Mouse (Mus musculus) left cerebral cortex, adult 2 months (tissue): Measurements from ENCODE around the gene Prmt7. TPM values are rescaled to one million over a fixed set of nuclear protein-coding genes. Genes with fewer than 3 reads are reported as not detected.
"Not testable (repeated sequence)": the region's sequence is repeated elsewhere in the genome, so short reads cannot be mapped to it uniquely, and the experiment has no call there.

ENCODE experiments used
- DNase-seq, 2 experiments: peaks; one replicate each; pipeline ENCODE4 v3.0.0; 2021 to 2022; ENCODE audit warnings: low spot score in 2 of 2, mixed read lengths in 1 of 2; ENCODE audit errors: extremely low spot score in 1 of 2
- H3K27ac ChIP-seq: fragments of 200-600 bp; 2 replicates; pipeline ENCODE4 v1.8.1; 2022
- H3K4me3 ChIP-seq: fragments of 200-600 bp; 2 replicates; pipeline ENCODE4 v1.8.1; 2022
- CTCF ChIP-seq: fragments of 200-600 bp; IDR thresholded peaks from 2 replicates; pipeline ENCODE4 v1.8.1; 2022; ENCODE audit warnings: antibody characterized with exemption, mild to moderate bottlenecking, moderate library complexity
- intact Hi-C: fragments of 180-260 bp; cut with DNase I; formaldehyde crosslinking; loops from one replicate; pipeline ENCODE4 v1.15.1; 2025
- total RNA-seq, 2 experiments: library from RNA; stranded (reverse); gene quantifications; 2 replicates each; pipeline ENCODE4 v1.2.3; 2021

The Prmt7 gene
- total RNA-seq, 2 experiments from 2014 or later, result 36.5 to 39.4 TPM

DNA sequence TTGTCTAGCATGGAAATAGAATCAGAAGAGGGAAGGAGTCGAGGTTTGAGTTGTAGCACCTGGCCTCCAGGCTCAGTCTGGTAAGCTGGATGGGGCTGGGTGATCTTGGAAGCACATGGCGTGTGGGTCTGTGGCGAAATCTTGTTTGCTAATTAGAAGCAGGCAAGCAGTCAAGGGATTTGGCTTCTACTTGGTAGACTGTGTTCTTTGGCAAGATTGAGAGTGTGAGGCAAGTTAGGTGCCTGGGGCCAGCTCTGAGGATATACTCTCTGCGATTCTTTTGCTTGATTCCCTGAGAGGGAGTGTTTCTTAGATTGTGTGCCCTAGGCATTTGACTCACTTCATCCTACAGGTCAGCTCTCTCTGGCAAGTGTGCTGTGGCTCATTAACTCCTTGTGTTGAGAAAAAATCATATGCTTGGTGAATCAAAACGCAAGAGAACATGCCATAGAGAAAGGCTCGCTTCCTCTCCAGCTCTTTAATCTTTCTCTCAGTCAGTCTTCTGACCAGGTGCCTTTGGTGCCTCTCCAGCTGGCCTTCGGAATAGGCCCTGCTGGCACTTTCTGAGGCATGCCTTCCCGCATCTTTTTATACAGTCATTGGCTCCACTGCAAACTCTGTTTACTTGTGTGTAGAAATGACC lies 25.0 kb upstream of the Prmt7 start:
- Histone ChIP-seq H3K4me3 (no peak overlapping the region), H3K27ac (no peak overlapping the region)
- no peak for DNase-seq
- TF ChIP-seq CTCF, result no peak
- intact Hi-C loops, result no loop called here

DNA sequence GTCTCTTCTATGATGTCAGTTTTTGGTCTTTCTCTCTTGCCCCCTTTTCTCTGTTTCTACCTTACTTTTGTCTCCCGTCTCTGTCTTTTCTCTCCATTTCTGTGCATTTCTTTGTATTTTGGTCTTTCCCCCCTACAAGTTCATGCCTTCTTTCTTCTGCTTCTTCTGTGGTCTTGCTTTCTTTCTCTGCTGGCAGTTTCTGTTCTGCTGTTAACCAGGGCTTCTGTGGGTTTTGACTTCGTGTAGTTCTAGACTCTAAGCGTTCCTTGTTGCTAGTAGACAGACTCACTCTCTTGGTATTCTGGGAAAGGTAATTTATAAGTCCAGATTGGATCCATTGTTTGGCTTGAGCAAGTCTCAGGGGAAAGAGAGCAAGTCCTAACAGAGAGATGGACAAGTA lies 24.3 kb upstream of the Prmt7 start:
- TF ChIP-seq CTCF, result no peak
- Histone ChIP-seq H3K4me3 (no peak overlapping the region), H3K27ac (no peak overlapping the region)
- intact Hi-C loops, result no loop called here
- DNase-seq, result no peak

DNA sequence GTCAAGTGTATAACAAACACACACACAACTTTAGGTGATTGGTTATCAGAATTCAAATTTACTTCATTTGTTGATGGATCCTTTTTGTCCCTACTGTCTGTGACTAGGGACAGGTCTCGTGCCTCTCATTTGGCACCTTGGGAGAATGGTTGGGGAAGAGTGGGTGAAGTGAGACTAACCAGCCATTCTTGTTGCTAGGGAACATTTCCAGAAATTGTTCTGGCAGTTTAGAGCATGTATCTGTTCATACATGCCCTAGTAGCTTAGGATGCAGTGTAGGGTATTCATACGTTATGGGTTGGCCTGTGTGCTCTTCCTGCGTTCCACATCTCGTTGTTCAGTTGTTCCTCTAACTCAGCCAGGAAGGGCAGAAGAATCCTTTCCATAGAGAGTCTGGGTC lies 21.6 kb upstream of the Prmt7 start:
- H3K27ac ChIP-seq, result no peak overlapping the region
- intact Hi-C loops, result no loop called here
- no peak overlapping the region for H3K4me3 ChIP-seq
- TF ChIP-seq CTCF, result no peak
- DNase-seq, result no peak

DNA sequence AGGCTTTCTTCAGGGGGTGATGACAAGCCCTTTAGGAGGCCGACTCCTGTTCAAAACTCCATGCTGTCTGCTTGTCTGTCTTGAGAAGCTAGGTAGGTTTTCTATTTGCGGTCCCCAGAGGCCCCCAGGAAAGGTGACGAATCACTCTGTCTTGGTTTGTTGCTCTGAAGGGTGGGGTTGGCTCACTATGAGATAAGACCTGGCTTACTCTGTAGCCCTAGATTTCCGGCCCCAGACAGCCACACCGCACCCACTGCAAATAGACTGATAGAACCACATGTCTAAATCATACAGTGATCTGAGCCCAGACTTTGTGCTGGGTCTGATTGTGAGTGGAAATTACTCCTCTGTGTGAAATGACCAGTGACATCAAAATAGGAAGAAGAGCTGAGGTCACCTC lies 19.1 kb upstream of the Prmt7 start:
- intact Hi-C loops, result no loop called here
- Histone ChIP-seq H3K4me3 (no peak overlapping the region), H3K27ac (no peak overlapping the region)
- no peak for TF ChIP-seq CTCF
- DNase-seq, result no peak

DNA sequence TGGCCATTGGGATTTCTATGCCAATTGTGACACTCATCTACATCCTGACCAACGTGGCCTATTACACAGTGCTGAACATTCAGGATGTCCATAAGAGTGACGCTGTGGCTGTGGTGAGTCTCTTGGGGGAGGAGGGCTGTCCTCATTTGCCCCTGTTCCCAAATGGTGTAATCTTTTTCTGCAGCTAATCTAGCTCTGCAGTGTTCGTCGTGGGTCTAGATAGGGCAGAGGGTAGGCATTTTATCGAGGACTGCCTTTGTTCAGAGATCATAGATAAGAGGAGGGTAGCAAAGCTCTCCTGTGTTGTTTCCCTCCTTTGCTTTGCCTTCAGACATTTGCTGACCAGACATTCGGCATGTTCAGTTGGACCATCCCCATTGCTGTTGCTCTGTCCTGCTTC lies 17.6 kb upstream of the Prmt7 start:
- H3K27ac ChIP-seq, result no peak overlapping the region
- H3K4me3 ChIP-seq, result no peak overlapping the region
- TF ChIP-seq CTCF, result no peak
- intact Hi-C loops, result no loop called here
- no peak for DNase-seq

DNA sequence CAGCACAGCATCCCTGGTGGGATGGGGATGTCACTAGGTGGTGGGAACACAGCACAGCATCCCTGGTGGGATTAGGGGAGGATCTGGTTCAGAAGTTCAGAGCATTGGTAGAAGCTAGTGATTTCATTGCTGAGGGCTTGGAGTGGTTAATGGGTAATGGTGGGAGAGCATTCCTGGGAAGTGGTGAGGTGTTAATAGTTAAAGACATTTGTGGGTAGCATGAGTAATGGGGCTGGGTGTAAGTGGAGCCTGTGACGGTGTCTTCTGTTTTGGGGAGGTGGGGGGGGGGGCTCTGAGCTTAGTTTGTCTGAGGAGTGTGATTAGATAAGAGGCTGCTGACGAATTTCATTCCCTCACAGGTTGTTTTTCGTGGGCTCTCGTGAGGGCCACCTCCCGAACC lies 16.7 kb upstream of the Prmt7 start:
- DNase-seq, result no peak
- intact Hi-C loops, result no loop called here
- Histone ChIP-seq H3K27ac (no peak overlapping the region), H3K4me3 (no peak overlapping the region)
- no peak for TF ChIP-seq CTCF

DNA sequence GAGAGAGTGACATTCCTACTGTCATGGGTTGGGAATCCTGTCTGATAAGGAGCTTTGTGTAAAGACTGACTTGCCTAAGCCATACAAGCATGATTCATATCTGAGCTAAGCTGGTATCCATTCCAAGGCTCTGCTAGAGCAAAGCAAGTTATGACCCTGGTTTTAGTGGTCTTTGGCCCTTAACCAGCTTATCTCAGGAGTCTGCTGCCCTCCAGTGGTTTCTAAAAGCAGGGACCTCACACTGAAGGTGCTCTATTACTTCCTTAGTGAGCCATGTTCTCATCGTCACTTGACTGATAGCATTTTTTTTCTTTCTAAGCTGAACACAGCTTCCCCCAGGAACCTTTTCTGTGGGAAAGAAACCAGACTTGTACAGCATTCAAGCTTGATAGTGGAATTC lies 12.0 kb upstream of the Prmt7 start:
- no peak overlapping the region for H3K4me3 ChIP-seq
- peak; percentile 71 for TF ChIP-seq CTCF
- intact Hi-C loops, result loop anchor here (2.0 kb wide), 2 partner anchors 34 to 58 kb away; no protein-coding TSS in a partner anchor
- DNase-seq, result no peak
- peak overlapping the region; percentile 9; the same call in 1 of the 2 replicates for H3K27ac ChIP-seq

DNA sequence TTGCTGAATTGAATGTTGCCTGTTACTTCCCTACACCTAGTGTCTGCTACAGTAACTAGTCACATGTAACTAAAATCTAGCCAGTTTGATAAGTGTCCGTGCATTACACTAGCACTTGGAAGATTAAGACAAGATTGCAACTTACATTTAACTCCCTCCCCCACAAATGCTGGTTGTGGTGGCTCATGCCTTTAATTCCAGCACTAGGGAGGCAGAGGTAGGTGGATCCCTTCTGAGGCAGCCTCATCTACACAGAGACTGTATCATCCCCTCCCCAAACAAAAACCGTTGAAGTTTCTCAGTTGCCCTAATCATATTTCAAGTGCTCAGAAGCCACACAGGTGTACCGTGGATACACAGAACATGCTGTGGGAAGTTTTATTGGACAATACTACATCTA lies 11.1 kb upstream of the Prmt7 start:
- intact Hi-C loops, result loop anchor here (2.0 kb wide), 2 partner anchors 35 to 59 kb away; no protein-coding TSS in a partner anchor

DNA sequence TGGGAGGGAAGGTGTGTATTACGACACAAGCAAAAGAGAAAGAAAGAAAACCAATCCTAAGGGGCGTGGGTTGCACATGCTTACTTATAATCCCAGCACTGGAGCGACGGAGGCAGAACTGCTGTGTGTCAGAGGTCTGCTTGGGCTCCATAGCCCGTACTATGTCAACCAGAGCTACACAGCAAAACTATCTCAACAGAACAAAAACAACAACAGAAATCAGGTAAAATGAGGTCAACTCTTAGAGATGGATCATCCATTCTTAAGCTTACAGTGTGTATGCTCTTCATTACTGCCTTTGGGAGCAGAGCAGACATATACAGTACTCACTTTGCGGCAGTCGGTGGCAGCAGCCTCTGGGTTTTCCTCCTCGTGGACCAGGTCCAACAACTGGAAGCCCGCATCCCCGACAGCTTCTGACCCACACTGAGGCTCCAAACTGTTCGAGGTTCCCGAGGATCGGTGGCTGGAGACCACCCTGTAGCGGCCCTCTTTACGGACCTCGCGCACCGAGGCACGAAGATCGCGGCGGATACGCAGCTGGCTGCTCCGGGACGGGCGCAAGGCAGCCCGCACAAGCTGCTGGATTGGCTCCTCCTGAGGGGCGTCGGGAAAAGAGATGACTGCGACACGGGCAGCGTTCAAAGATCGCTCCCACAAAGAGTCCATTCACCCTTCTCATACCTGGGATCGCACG lies 553 bp upstream of the Prmt7 start:
- Histone ChIP-seq H3K4me3 (peak overlapping the region; percentile 89), H3K27ac (peak overlapping the region; percentile 96)
- intact Hi-C loops, result loop anchor here (2.0 to 10.0 kb wide), 4 partner anchors 41 to 1155 kb away; partner anchors contain the start of genes Slc7a6 and Smpd3
- no peak for TF ChIP-seq CTCF
- no peak for DNase-seq

More for the DNA sequence above, 11.1 kb upstream of the Prmt7 start:
- DNase-seq, H3K4me3 ChIP-seq, H3K27ac ChIP-seq: not testable (repeated sequence)

DNA sequence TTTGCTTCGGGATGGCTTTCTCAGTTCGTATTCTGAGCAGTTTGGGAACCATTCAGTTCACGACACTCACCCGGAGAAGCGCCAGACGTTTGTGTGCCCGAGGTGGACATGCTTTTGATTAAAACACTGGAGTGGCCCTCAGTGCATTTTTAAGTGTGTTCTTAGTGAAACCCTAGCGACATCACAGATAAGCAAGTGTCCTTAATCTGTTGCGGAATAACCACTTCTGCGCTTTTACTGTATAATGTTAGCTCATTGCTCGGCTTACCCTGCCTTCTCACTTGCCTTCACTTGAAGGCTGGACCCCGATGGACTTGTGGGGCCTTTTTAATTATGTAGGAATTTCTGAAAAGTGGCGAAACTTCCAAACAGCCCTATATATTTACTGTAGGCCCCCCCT lies 685 bp downstream of the Prmt7 start:
- no peak for DNase-seq
- intact Hi-C loops, result loop anchor here (2.0 to 10.0 kb wide), 4 partner anchors 43 to 1153 kb away; partner anchors contain the start of genes Slc7a6 and Smpd3

DNA sequence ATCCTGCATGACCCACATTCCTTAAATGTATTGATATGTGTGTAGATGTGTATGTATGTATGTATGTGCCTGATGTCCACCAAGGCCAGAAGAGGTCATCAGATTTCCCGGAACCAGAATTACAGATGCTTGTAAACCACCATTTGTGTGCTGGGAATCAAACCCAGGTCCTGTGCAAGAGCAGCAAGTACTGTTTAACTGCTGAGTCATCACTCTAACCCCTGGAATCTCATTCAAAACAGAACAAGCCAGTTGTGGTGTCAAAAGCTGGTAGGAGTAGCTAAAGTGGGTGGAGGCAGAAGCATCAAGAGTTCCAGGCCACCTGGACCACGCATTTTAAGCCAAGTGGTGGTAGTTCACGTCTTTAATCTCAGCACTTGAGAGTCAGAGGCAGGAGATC lies 3.2 kb downstream of the Prmt7 start:
- no peak overlapping the region for H3K27ac ChIP-seq
- no peak for DNase-seq
- no peak for TF ChIP-seq CTCF
- no peak overlapping the region for H3K4me3 ChIP-seq
- intact Hi-C loops, result loop anchor here (5.0 to 10.0 kb wide), 2 partner anchors 188 to 1151 kb away; no protein-coding TSS in a partner anchor

More for the DNA sequence above, 685 bp downstream of the Prmt7 start:
- TF ChIP-seq CTCF, result no peak
- peak overlapping the region; percentile 76 for H3K27ac ChIP-seq
- peak overlapping the region; percentile 89 for H3K4me3 ChIP-seq

DNA sequence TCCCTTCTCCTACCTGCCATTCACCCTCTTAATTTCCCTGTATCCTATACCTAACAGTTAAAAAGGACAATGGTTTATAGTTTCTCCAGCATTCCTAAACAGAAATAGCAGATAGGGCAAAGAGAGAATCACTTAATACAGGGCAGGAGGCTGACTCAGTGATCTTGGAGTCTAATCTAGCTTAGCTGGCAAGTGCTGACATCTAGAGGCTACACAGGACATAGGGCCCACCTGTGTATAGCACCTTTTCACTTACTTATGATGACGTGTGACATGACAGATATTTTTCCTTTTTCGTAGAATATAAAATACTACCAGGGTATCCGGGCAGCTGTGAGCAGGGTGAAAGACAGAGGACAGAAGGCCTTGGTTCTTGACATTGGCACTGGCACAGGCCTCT lies 8.9 kb downstream of the Prmt7 start:
- DNase-seq, result no peak
- intact Hi-C loops, result loop anchor here (10.0 kb wide), 1 partner anchor 1145 kb away; no protein-coding TSS in a partner anchor
- H3K27ac ChIP-seq, result no peak overlapping the region
- H3K4me3 ChIP-seq, result no peak overlapping the region
- TF ChIP-seq CTCF, result peak; percentile 11; the same call in 1 of the 2 replicates

DNA sequence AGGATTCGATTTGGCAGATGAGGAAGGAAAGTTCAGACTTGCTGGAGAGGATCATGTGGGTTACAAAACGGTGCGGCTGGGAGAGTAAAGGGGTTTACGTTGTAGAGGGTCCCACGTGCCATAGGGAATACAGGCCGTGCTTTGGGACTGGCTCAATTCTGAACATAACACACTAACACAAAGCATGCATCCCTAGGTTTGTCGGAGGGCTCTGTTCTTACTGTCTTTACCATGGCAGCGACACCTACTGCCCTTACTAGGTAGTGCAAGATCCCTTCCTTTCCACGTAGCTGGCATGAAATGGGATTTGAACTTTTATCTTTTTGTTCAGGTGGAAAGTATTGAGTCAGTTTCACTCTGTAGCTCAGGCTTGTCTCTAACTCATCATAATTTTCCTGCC lies 15.9 kb downstream of the Prmt7 start:
- intact Hi-C loops, result loop anchor here (2.0 to 5.0 kb wide), 2 partner anchors 86 to 176 kb away; no protein-coding TSS in a partner anchor
- DNase-seq, result peak; percentile 41 to 56
- Histone ChIP-seq H3K27ac (no peak overlapping the region), H3K4me3 (no peak overlapping the region)
- TF ChIP-seq CTCF, result peak; percentile 87
